Mouse (Mus musculus) left cerebral cortex, postnatal 10 days (tissue): ENCODE results near the gene Amotl1. TPM values are rescaled to one million over a fixed set of nuclear protein-coding genes. Genes with fewer than 3 reads are reported as not detected.
A peak's percentile ranks its signal among the peaks of the same experiment; 100 is the strongest.

Source experiments
- DNase-seq, 2 experiments: peaks; one replicate each; pipeline ENCODE4 v3.0.0; 2021 to 2022; ENCODE audit warnings: low spot score in 2 of 2, mixed read lengths in 1 of 2; ENCODE audit errors: extremely low spot score in 1 of 2
- intact Hi-C: fragments of 180-260 bp; cut with DNase I; formaldehyde crosslinking; loops from one replicate; pipeline ENCODE4 v1.15.1; 2025
- total RNA-seq, 2 experiments: library from RNA; stranded (reverse); gene quantifications; 2 replicates each; pipeline ENCODE4 v1.2.3; 2021

Amotl1 gene
- total RNA-seq, 2 experiments from 2014 or later = 12.9 to 13.9 TPM

DNA sequence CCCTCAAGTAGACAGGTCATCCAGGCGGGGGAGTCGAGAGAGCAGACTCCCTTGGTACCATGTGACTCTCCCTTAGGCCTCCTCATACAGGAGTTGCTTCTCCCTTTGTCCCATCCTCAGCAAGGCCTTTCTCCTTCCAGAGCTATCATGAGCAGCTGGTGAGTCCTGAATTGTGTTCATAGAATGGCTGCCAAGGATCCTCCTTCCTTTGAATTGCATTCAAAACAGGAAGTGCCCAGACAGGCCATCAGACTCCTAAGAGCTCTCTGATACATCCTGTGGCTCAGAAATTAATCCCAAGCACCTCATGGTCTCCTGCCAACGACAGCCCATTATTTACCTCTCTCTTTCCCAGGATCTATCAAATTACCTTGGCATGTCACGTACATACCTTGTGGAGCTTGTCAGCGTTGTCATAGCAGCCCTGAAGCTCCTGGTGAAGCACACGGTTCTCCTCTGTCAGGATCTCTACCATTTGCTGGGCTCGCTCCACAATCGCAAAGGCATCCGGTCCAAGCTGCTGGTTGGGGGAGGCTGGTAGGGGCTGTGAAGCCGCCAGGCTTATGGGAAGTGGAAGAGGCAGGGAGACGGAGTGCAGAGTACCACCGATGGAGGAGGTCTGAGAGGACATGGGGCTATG is 70.0 kb downstream of the Amotl1 start:
- DNase-seq = no peak
- intact Hi-C loops = no loop called here

DNA sequence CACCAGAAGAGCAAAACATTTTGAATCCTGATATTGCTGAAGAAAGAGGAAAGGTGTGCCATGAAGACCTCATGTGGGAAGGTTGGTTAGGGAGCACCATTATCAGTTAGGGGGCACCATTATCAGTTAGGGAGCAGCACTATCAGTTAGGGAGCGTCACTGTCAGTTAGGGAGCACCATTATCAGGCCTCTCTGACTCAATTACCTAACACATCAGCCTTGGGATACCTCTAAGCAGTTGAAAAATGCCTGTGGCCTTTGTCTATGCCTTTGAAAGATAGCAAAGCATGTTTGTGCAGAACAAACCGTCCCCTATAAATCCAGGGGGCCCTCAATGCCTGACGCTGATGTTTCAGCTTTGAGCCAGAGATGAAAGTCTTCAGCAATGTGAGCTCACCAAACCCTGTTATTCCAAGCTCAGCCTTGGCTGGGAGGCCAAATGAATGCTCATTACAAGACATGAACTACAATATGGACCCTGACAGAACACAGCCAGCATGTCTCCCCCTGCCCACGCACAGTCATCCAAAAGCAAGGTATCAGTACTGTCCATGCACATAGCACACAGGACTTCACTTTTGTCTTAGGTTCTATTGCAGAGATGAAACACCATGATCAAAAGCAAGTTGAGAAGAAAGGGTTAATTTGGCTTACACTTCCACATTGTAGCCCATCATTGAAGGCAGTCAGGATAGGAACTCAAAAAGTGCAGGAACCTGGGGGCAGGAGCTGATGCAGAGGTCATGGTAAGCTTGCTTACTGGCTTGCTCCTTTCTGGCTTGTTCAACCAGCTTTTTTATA is 75.5 kb downstream of the Amotl1 start:
- intact Hi-C loops = no loop called here

DNA sequence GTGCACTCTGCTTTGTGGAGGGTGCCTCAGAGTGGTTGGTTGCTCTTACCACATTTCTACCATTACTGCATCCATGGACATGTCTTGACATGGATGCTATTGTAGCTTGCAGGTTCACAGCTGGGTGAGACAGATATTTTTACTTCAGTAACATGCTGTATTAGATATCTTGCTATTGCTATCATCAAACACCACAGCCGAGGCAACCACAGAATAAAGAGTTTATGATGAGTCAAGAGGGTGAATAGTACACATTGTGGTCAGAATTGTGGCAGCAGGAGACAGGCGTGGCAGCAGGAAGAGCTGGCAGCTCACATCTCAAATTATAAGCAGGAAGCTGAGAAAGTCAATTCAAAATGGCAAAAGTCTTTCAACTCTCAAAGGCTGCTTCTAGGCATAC is 76.4 kb downstream of the Amotl1 start:
- no peak for DNase-seq
- intact Hi-C loops = no loop called here

More for the DNA sequence above, 75.5 kb downstream of the Amotl1 start:
- no peak for DNase-seq

DNA sequence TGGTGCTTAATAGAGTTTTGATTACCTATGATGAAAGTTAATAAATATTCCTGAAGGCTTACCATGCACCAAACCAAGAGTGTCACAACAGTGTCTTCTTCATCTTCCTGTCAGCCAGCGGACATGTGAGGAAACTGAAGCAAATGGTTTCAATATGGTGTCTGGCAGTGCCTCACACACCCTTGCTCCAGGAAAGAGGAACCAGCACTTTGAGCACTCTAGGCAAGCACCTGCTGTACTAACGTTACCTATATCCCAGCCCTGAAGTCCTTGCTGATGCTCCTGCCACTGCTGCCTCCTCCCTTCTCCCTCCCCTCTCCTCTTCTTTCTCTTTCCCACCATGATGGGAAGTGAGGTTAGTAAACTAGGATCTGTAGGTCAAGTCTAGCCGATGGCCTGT is 80.4 kb downstream of the Amotl1 start:
- intact Hi-C loops = no loop called here
- DNase-seq = no peak

DNA sequence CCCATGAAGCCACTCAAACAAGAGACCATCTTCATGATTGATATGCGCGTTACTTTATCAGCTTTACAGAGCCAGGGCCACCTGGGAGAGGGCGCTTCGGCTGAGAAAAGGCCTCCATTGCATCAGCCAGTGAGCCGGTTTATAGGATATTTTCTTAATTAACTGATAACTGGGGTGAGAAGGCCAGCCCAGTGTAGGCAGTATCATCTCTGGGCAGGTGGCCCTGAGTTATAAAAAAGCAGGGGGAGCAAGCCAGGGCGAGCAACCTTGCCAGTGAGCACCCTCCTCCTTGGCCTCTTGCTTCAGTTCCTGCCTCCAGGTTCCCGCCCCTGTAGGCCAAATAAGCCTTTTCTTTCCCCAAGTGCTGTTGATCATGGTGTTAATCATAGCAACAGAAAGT is 81.5 kb downstream of the Amotl1 start:
- intact Hi-C loops = no loop called here
- DNase-seq = no peak

DNA sequence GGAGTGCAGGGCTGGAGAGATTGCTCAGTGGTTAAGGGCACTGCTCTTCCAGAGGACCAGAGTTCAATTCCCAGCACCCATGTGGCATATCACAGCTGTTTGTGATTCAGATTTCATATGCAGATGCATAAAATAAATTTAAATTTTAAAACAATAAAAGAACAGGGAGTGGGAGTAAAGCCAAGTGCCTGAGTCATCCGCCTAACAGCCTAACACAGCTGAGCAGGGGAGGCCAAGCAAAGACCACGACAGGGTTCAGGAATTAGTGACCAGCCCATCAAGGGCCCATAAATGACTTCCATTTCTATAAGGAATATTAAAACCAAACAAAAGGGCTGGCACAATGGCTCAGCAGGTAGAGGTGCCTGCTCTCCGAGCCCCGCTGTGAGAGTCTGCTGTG is 84.3 kb downstream of the Amotl1 start:
- intact Hi-C loops = no loop called here
- no peak for DNase-seq

DNA sequence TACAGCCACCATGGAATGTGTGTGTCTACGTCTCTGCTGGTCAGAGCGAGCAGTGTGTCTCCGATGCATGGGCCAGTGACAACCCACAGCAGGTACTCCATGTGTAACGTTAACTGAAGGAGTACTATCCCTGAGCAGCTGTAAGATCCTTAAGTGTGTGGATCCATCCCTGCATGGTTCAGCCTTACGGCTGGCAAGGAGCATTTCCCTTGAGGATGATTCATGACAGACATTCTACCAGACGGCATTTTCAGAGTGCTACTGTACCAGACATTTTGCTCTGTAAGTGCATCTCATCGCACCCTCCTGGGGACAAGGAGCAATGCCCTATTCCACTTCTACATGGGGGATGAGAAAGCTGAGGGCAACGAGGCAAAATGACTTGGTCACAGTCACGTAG is 84.9 kb downstream of the Amotl1 start:
- DNase-seq = no peak
- intact Hi-C loops = no loop called here

DNA sequence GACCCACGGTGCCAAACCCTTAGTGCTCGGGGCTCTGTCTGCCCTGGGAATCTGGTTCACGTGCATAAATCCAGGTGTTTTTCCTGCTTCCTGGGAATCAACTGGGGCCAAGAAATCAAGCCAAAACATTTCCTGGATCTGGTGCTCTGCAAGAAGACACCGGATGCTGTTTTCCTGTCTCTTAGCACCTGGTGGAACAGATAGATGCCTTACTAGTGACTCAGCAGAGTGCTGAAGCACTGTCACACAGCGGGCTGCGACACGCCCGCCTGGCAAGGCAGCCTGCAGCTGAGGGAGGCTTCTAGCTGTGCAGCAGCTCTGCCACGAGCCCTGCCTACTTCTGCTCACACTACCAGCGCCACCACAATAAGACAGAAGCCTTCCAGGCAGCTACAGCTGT is 85.4 kb downstream of the Amotl1 start:
- DNase-seq = peak in 1 of 2 experiments; percentile 13
- intact Hi-C loops = no loop called here

DNA sequence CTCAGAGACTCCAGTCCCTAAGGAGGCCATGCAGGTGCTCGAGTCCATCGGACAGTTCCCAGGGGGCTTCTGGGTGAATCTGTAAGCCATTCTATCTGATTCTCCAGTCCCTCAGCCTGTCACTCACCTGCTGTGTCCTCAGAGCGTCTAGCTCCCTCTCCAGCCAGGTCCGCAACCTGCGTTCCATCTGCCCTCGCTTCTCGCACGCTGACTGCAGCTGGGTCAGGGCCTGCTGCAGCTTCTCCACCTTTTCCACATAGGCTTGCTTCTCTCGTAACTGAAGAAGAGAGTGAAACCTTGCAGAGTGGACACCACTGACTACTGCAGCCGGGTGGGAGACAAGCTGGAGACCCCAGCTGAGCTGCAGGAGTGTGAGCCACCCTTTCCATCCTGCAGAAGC is 86.5 kb downstream of the Amotl1 start:
- intact Hi-C loops = no loop called here
- DNase-seq = no peak

DNA sequence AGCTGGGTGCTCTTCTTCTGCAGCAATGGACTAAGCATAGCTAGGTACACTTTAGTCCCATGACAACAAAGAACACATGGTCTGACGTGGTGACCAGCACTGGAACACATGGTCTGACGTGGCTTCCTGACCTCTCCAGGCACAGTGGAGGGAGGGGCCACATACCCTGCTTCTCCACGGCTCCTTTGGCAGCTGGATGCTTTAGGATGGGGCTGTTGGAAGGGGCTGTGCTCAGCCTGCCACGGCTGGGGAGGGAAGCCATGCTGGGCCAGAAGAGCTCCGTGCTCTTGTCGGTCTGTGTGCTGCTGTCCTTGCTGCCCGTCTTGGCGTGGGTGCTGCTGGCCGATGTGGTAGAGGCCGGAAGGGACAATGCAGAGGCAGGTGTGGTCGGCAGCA is 96.5 kb downstream of the Amotl1 start:
- intact Hi-C loops = no loop called here
- no peak for DNase-seq

DNA sequence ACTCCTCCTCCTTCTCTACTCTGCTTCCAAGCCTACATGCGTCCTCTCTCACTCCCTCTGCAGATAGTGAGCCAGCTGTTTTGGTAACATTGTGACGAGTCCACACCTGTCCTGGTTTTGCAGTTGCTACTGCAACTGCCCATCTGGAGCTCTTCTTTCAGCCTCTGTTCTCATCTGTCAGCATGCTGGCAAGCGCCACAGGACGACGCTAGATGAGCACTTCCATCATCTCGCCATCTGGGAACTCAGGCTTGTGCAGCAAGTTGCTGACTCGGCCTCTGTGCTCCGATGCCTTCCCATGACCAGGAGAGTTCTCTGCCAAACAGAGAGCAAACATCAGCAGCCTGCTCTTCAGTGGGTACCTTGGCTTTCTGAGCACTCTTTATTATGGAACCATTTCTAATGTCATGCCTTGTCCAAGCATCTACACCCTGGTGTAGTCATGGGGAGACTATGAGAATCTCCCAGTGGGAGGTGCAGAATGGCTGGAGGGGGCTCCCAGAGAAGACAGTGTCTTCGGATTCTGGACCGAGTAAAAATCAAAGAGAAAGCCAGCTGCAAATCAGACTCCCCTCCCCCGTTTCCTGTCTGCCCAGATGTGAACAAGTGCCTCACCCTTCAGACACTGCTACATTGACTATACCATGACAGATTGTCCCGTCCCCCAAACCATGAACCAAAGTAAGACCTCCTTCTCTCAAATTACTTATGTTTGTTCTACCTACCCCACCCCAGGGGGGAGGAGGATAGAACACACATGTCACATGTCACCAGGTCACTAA is 97.1 kb downstream of the Amotl1 start:
- DNase-seq = peak in 1 of 2 experiments; percentile 30
- intact Hi-C loops = no loop called here

DNA sequence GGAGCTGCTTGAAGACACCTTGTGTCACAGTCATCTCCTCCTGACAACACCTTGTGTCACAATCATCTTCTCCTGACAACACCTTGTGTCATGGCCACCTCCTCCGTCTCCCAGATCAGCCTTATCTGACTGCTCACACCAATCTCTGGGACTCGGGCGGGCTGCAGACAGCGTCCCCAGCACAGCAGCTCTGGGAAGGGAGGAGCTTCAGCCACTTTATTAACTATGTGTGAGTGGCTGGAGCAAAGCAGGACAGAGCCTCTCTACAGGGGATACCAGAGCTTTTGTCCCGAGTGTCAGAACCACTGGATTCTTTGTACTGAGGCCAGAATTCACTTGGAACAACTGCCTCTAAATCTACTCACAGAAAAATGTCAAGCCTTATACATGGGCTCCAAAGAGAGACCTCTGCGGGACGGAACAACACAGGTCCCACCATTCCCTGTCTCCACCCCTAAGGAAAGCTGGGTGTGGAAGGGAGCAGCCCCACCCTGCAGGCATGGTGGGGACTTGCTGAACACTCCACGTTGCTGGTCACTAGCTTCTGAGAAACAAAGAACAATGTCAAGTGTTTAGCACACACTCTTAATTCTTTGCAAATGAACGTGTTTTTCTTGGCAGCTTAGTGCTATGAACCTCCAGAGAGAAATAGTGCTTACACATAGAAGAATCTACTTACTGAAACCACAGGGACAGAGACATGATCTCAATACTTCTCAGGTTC is 100.7 kb downstream of the Amotl1 start:
- no peak for DNase-seq
- intact Hi-C loops = no loop called here

DNA sequence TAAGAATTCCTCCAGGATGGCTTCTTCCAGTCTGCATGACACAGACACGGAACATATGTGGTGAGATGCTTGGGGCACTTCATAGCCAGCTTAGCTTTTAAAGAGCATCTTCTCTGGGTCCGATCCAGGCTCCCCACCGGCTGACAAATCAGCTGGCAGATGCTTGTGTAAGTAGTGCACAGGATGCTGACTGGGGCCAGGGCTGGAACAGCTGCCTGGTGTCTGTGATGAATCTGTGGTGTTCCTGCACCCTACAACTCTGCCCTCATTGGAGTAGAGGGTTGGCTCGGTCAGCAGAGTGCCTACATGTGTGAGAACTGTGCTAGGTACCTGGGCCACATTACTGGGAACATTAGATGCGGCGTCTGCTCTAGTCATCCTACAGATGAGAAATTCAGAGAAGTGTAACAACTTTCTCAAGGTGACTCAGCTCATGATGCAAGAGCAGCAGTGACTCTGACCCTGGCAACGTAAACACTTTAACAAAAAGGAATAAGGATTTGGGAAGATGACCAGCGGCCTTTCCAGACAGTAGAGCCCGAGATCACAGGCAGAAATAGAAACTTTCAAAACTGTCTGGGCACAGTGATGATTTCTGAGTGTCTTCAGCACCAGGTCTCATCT is 109.9 kb downstream of the Amotl1 start:
- intact Hi-C loops = no loop called here
- no peak for DNase-seq

DNA sequence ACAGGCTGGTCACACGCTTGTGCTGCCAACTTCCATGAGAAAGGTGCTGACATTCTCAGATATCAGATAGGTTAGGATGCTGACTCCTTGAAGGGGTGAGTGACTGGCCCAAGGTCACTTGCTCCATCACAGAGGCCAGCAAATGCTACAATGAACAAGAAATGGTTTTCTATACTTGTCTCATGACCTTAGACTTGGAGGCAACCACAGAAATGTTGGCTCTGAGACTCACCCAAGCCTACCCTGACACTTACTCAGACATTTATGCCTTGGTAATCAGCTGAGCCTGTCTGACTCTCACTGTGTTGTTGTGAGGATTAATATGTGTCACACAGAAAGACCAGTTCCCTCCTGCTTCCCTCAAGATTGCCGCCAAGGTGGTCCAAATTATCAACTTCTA is 111.2 kb downstream of the Amotl1 start:
- no peak for DNase-seq
- intact Hi-C loops = no loop called here

DNA sequence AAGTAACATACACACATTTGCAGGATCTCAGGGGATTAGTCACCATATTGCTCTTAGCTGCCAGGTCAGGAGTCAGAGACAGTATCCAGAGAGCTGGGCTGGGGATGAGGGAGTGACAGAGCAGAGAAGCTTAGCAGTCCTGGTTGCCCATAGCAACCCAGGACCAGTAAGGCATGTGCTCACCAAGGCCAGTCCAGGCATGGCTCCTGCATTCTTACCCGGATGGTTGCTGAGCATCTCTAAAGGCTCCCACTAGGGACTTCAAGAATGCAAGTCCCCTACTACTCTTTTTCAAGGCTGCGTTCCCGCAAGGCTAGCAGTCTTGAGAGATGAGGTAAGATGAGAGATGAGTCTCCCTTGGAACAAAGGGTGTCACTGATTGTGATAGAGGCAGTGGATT is 112.6 kb downstream of the Amotl1 start:
- no peak for DNase-seq
- intact Hi-C loops = no loop called here

DNA sequence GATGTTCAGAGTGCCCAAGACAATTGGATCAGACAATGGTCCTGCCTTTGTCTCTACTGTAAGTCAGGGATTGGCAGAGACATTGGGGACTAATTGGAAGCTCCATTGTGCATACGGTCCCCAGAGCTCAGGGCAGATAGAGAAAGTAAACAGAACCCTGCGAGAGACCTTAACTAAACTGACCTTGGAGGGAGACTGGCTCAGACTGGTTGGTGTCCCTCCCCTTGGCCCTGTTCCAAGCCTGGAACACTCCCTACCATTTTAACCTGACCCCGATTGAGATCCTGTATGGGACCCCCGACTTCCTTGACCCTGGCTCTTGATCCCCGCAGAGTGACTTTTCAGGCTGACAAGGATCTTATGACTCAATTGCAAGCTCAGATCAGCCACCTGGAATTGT is 114.9 kb downstream of the Amotl1 start:
- no peak for DNase-seq
- intact Hi-C loops = no loop called here

DNA sequence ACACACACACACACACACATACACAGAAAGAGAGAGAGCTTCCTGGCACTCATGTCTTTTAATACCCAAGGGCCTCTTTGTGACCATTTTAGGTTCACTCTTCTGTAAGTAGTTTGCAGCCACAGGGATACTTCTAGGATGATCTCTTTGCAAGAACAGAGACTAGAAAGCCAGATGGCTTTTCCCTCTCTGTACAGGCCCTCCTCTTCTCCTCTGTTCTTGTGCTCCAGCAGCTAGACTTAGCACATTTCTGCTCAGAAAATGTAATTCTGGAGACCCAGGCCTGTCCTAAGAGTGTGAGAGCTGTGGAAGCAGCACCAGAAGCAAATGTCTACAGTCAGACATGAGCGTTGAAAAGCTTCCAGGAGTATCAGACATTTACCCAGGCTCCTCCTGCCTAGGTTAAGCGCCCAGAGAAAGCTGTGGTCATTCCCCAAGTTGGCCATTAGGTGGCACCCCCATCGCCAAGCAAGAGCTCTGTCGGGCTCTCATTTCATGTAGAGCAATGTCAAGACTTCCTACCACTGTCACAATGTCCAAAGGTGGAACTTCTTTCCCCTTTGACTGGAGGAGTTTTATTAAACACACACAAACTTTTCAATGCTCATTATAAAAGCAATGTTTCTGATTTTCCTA is 121.3 kb downstream of the Amotl1 start:
- DNase-seq = peak; percentile 78 to 79
- intact Hi-C loops = loop anchor here (2.0 kb wide), 1 partner anchor 175 kb away; no protein-coding TSS in a partner anchor

DNA sequence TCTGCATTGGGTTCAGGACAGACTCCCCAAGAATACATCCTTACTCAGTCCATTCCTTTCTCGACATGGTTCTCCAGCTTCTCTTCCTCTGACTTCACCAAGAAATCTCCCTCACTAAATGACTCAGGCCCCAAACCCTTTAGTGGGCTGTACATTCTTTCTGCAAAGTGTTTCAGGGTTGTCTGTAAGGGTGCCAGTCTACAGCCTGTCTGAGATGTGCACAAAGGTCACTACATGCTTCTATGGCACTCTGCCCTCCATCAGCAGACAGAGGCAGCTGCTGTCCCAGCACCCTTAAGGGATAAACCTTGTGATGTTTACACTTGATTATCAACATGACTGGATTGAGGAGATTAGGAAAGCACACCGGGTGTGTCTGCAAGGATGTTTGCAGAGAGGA is 123.2 kb downstream of the Amotl1 start:
- intact Hi-C loops = loop anchor here (2.0 kb wide), 1 partner anchor 177 kb away; no protein-coding TSS in a partner anchor
- DNase-seq = no peak
